In the genomic region with DNA sequence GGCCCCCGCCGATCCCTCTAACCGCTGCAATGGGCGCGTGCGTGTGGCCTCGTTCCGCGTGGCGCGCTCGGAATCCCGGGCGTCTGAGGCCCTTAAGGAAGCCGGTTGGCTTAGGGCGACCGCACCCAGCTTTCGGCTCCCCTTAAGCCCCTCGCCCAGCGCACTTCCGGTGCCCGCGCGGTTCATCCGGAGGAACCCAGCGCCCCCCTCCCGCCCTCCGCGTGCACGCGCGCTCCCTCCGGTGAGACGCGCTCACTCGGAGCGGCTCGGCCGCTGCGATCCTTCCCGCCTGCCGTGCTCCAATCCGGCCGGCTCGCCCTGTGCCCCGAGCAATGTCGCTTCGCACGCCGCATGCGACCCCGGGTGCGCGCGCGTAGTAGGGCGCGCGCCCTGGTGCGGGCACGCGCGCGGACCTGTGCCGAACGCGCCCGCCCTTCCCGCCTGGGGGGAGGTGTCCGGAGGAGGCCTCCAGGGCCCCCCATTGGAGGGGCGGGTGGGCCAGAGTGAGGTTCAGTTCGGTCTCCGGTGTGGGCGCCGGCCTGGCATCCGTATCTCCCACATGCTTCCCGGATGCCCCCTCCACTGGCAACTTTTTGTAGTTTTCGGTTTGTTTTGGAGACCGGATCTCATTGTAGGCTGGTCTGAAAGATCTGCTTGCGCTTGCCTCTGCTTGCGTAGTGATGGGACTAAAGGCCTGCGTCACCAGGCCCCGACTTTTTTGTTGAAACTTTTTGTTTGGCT, we compare ENCODE assay signal across 8 mouse cellular contexts. TPM values are rescaled to one million over a fixed set of nuclear protein-coding genes. Genes with fewer than 3 reads are reported as not detected.
DNase-seq lines count a peak whose midpoint lies in the region; ATAC-seq and TF ChIP-seq lines count a peak whose summit lies in the region.

No protein-coding gene starts in this region.

- peak; percentile 30 for ATAC-seq in embryonic facial prominence, embryonic 14.5 days (ENCODE audit: low read depth)

- H3K27ac ChIP-seq in embryonic facial prominence, embryonic 14.5 days (replicated peaks; ENCODE audit: low read depth, low read length): peak overlapping the region; percentile 100

- 0% methylated on average over 27 of the region's 83 CpGs for WGBS in embryonic facial prominence, embryonic 14.5 days

- peak overlapping the region; percentile 99 for H3K4me2 ChIP-seq in embryonic facial prominence, embryonic 14.5 days (ENCODE audit: low read depth, low read length)

- TF ChIP-seq CTCF in E14TG2a.4 (conservative IDR thresholded peaks at IDR 0.05; ENCODE audit: low read length): no peak

- H3K4me1 ChIP-seq in E14TG2a.4 (replicated peaks; ENCODE audit: low read depth, low read length): peaks cover 74% of the 10 kb centered on the region
- H3K4me1 ChIP-seq in embryonic facial prominence, embryonic 14.5 days (ENCODE audit: control insufficient read depth, insufficient read depth, low read length): peaks cover 48% of the 10 kb centered on the region

- DNase-seq in adrenal gland, postnatal 10 days: peak; percentile 80
- peak; percentile 87 for DNase-seq in embryonic facial prominence, embryonic 14.5 days (ENCODE audit: low spot score)
- peak; percentile 78 to 80 for DNase-seq in heart, postnatal 10 days
- peak; percentile 80 to 89 for DNase-seq in kidney, postnatal 4 days
- DNase-seq in mesoderm, embryonic 11.5 days (ENCODE audit: low read depth, low spot score): peak; percentile 84
- DNase-seq in spleen, postnatal 4 days (ENCODE audit: low spot score in 2 of 2): peak; percentile 71 to 88
- DNase-seq in layer of hippocampus, postnatal 10 days (ENCODE audit: low spot score in 2 of 2): no peak

- H3K4me3 ChIP-seq in E14TG2a.4 (replicated peaks; ENCODE audit: low read length): peak overlapping the region; percentile 97
- H3K4me3 ChIP-seq in embryonic facial prominence, embryonic 14.5 days (ENCODE audit: low read depth, low read length): peak overlapping the region; percentile 96

- peaks cover 52% of the 10 kb centered on the region for H3K36me3 ChIP-seq in E14TG2a.4 (ENCODE audit: insufficient read depth, low read length)
- H3K36me3 ChIP-seq in embryonic facial prominence, embryonic 14.5 days (ENCODE audit: control insufficient read depth, insufficient read depth, low read length): peaks cover 39% of the 10 kb centered on the region

- no peaks in the 10 kb centered on the region for H3K9me3 ChIP-seq in E14TG2a.4 (ENCODE audit: low read length)
- no peaks in the 10 kb centered on the region for H3K9me3 ChIP-seq in embryonic facial prominence, embryonic 14.5 days (ENCODE audit: control insufficient read depth, low read length)

- intact Hi-C loops in heart, postnatal 10 days (cut with DNase I): loop anchor here (5.0 kb wide), 1 partner anchor 287 kb away; the partner anchor contains the start of gene Cbarp

- peak overlapping the region; percentile 99 for H3K9ac ChIP-seq in embryonic facial prominence, embryonic 14.5 days (ENCODE audit: low read depth, low read length)

- H3K27me3 ChIP-seq in E14TG2a.4 (ENCODE audit: insufficient read depth, low read length): no peaks in the 10 kb centered on the region
- H3K27me3 ChIP-seq in embryonic facial prominence, embryonic 14.5 days (replicated peaks; ENCODE audit: control insufficient read depth, insufficient read depth, low read length): no peaks in the 10 kb centered on the region

RNA-seq across cellular contexts. Expression of gene Ptbp1, which starts 0.7 kb away (rescaled TPM):
- total RNA-seq in adrenal gland, postnatal 10 days (2021): 100 to 1,000 TPM; 267 to 270 TPM
- polyA plus RNA-seq in embryonic facial prominence, embryonic 14.5 days (2014; fragmentation: Nextera tagmentation; extraction: Ambion mirVana): 198 and 254 TPM in 2 replicates
- 100 to 1,000 TPM; 144 to 145 TPM for total RNA-seq in heart, postnatal 10 days (2021)
- total RNA-seq in layer of hippocampus, postnatal 10 days (2021): 10 to 100 TPM; 63.8 to 66.5 TPM

RNA-seq across cellular contexts. Expression of gene Prtn3, which starts 19.3 kb away (rescaled TPM):
- total RNA-seq in adrenal gland, postnatal 10 days (2021): 1 to 10 TPM; 1.5 to 2.8 TPM
- 4.1 and 6.7 TPM in 2 replicates for polyA plus RNA-seq in embryonic facial prominence, embryonic 14.5 days (2014; fragmentation: Nextera tagmentation; extraction: Ambion mirVana)
- total RNA-seq in heart, postnatal 10 days (2021): under 1 TPM in 1 of 2 experiments, not detected in 1; 0.55 TPM
- 1 to 10 TPM; 3.6 to 3.7 TPM for total RNA-seq in layer of hippocampus, postnatal 10 days (2021)

RNA-seq across cellular contexts. Expression of gene Plppr3, which starts 19.5 kb away (rescaled TPM):
- 1 to 10 TPM; 3.4 to 4.3 TPM for total RNA-seq in adrenal gland, postnatal 10 days (2021)
- 32.4 and 50.2 TPM in 2 replicates for polyA plus RNA-seq in embryonic facial prominence, embryonic 14.5 days (2014; fragmentation: Nextera tagmentation; extraction: Ambion mirVana)
- total RNA-seq in heart, postnatal 10 days (2021): under 1 TPM; 0.53 to 0.89 TPM
- total RNA-seq in layer of hippocampus, postnatal 10 days (2021): 100 to 1,000 TPM; 113 TPM

RNA-seq across cellular contexts. Expression of gene Elane, which starts 31.1 kb away (rescaled TPM):
- total RNA-seq in adrenal gland, postnatal 10 days (2021): 1 to 10 TPM; 2.1 to 2.3 TPM
- polyA plus RNA-seq in embryonic facial prominence, embryonic 14.5 days (2014; fragmentation: Nextera tagmentation; extraction: Ambion mirVana): 0.64 and 2.0 TPM in 2 replicates
- not detected for total RNA-seq in heart, postnatal 10 days (2021)
- total RNA-seq in layer of hippocampus, postnatal 10 days (2021): not detected

RNA-seq across cellular contexts. Expression of gene Misp, which starts 34.2 kb away (rescaled TPM):
- total RNA-seq in adrenal gland, postnatal 10 days (2021): under 1 TPM in 1 of 2 experiments, not detected in 1; 0.27 TPM
- polyA plus RNA-seq in embryonic facial prominence, embryonic 14.5 days (2014; fragmentation: Nextera tagmentation; extraction: Ambion mirVana): 2.3 and 3.9 TPM in 2 replicates
- total RNA-seq in heart, postnatal 10 days (2021): under 1 TPM; 0.22 to 0.30 TPM
- total RNA-seq in layer of hippocampus, postnatal 10 days (2021): under 1 TPM; 0.33 to 0.78 TPM

Comparison
In these comparisons a context has a peak if more than half of its experiments do, and no peak if none do; other contexts are left out.
1. DNase-seq: peak in adrenal gland, postnatal 10 days (single experiment), embryonic facial prominence, embryonic 14.5 days (single experiment), heart, postnatal 10 days (2 of 2), kidney, postnatal 4 days (2 of 2), mesoderm, embryonic 11.5 days (single experiment) and spleen, postnatal 4 days (2 of 2); none in layer of hippocampus, postnatal 10 days (0 of 2).
2. RNA of gene Plppr3, which starts 19.5 kb away (total RNA-seq): 113 TPM in layer of hippocampus, postnatal 10 days; 3.4 to 4.3 TPM in adrenal gland, postnatal 10 days and 0.53 to 0.89 TPM in heart, postnatal 10 days; every median in the first group is over 10 times any median in the second.